Comparison of ENCODE assay signal across 28 mouse cellular contexts in genomic region chr16:51353791-51354190, GRCm38 (mm10).
"Had no signal": no experiment of that assay in that cellular context is flagged by ENCODE, and none has a peak within 500 bp of the region (broad histone marks: within the 10 kb centered on the region; RNA-seq: fewer than 3 reads in every experiment).

No protein-coding gene starts in this region.

- H3K4me2 ChIP-seq: heart, embryonic 11.5 days; heart, embryonic 13.5 days; heart, embryonic 15.5 days; hindbrain, embryonic 13.5 days; hindbrain, embryonic 15.5 days; kidney, embryonic 15.5 days; limb, embryonic 12.5 days; liver, embryonic 11.5 days; liver, embryonic 13.5 days; liver, embryonic 15.5 days had no signal

- H3K27me3 ChIP-seq: heart, embryonic 13.5 days; heart, embryonic 15.5 days; hindbrain, embryonic 13.5 days; hindbrain, embryonic 15.5 days; kidney, embryonic 15.5 days; limb, embryonic 12.5 days; liver, embryonic 13.5 days; liver, embryonic 15.5 days had no signal

- DNase-seq: gastrocnemius, postnatal 14 days; gastrocnemius, postnatal 36 days; heart, adult 11 months; heart, adult 2 months; heart, postnatal 14 days; heart, postnatal 36 days; kidney, adult 11 months; kidney, adult 2 months; kidney, postnatal 25 days; kidney, postnatal 4 days; liver; liver, embryonic 13.5 days; liver, postnatal 0 days had no signal

- H3K9ac ChIP-seq: heart, embryonic 13.5 days; heart, embryonic 15.5 days; hindbrain, embryonic 13.5 days; hindbrain, embryonic 15.5 days; kidney, embryonic 15.5 days; limb, embryonic 12.5 days; liver, embryonic 13.5 days; liver, embryonic 15.5 days; liver, postnatal 0 days had no signal

- ATAC-seq: hindbrain, postnatal 0 days; intestine, embryonic 16.5 days; liver, postnatal 0 days had no signal

- H3K9me3 ChIP-seq: heart, embryonic 13.5 days; heart, embryonic 15.5 days; hindbrain, embryonic 13.5 days; hindbrain, embryonic 15.5 days; kidney, embryonic 15.5 days; limb, embryonic 10.5 days; limb, embryonic 12.5 days; liver, embryonic 13.5 days; liver, embryonic 15.5 days had no signal

- H3K27ac ChIP-seq: heart, adult 2 months; heart, embryonic 13.5 days; heart, embryonic 15.5 days; hindbrain, embryonic 13.5 days; hindbrain, embryonic 15.5 days; hindbrain, postnatal 0 days; kidney, embryonic 15.5 days; kidney, postnatal 0 days; layer of hippocampus, adult 2 months; left cerebral cortex, adult 2 months; limb, embryonic 10.5 days; limb, embryonic 12.5 days; liver, embryonic 13.5 days; liver, embryonic 15.5 days had no signal

- H3K4me1 ChIP-seq: heart, embryonic 13.5 days; heart, embryonic 15.5 days; hindbrain, embryonic 13.5 days; kidney, embryonic 15.5 days; limb, embryonic 10.5 days; limb, embryonic 12.5 days; liver, embryonic 13.5 days; liver, embryonic 15.5 days had no signal

- H3K36me3 ChIP-seq: heart, embryonic 13.5 days; heart, embryonic 15.5 days; hindbrain, embryonic 13.5 days; hindbrain, embryonic 15.5 days; kidney, embryonic 15.5 days; limb, embryonic 10.5 days; limb, embryonic 12.5 days; liver, embryonic 13.5 days; liver, embryonic 15.5 days had no signal

- H3K4me3 ChIP-seq: heart, adult 2 months; heart, embryonic 13.5 days; heart, embryonic 15.5 days; hindbrain, embryonic 13.5 days; hindbrain, embryonic 15.5 days; kidney, embryonic 15.5 days; layer of hippocampus, adult 2 months; left cerebral cortex, adult 2 months; limb, embryonic 10.5 days; limb, embryonic 12.5 days; liver, embryonic 13.5 days; liver, embryonic 15.5 days had no signal
